Mouse (Mus musculus) megakaryocyte, embryonic 14.5 days (primary cell): ENCODE measurements around the gene Trim44.

Source experiments
- FLI1 ChIP-seq: IDR thresholded peaks from 2 replicates; pipeline ENCODE4 v1.6.1; 2012; ENCODE audit warnings: low read length, inconsistent platforms, mixed read lengths
- GATA1 ChIP-seq: IDR thresholded peaks from 3 replicates; pipeline ENCODE4 v1.6.1; 2012; ENCODE audit warnings: mixed read lengths, low read length, inconsistent platforms, borderline replicate concordance

DNA sequence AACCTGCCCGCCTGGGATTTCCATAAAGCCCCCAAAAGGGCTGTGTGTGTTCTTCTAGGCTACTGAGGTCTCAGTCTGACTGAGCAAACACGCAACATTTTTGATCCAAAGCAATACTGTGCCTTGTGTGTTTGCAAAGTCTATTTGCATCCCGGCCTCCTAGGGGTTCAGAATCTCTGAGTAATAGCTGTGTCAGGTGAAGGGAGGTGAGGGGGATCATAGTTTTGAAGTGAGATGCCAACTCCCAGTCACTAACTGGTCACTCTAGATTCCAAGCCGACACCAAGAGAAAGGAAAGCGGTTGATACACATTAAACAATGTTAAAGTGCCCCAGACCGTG lies 6.3 kb downstream of the Trim44 start:
- TF ChIP-seq FLI1: no peak
- TF ChIP-seq GATA1: no peak
